Mouse (Mus musculus) lung, embryonic 16.5 days (tissue): Measurements from ENCODE around the gene Abca1. TPM values are rescaled to one million over a fixed set of nuclear protein-coding genes. Genes with fewer than 3 reads are reported as not detected.
A peak's percentile ranks its signal among the peaks of the same experiment; 100 is the strongest.

Source experiments
- ATAC-seq: fragments of 200-750 bp; cut with Nextera tagmentation; 2 replicates; pipeline ENCODE4 v1.8.0; 2017; ENCODE audit warnings: low read depth, mild to moderate bottlenecking, moderate library complexity
- H3K27ac ChIP-seq: fragments of 300-500 bp; sonication (generic); 2 replicates; pipeline ENCODE4 v1.5.1; 2014; ENCODE audit warnings: mild to moderate bottlenecking, control low read depth, low read length
- H3K27me3 ChIP-seq: fragments of 300-500 bp; sonication (generic); 2 replicates; pipeline ENCODE4 v1.6.1; 2014; ENCODE audit warnings: low read depth, low read length, mixed read lengths; ENCODE audit not compliant: control insufficient read depth, insufficient read depth
- H3K36me3 ChIP-seq: fragments of 300-500 bp; sonication (generic); 2 replicates; pipeline ENCODE4 v1.6.1; 2014; ENCODE audit warnings: low read length; ENCODE audit not compliant: control insufficient read depth, insufficient read depth
- H3K4me1 ChIP-seq: fragments of 300-500 bp; sonication (generic); replicated peaks from 2 replicates; pipeline ENCODE4 v1.6.1; 2014; ENCODE audit warnings: low read length, mixed read lengths; ENCODE audit not compliant: control insufficient read depth, insufficient read depth
- H3K4me2 ChIP-seq: fragments of 300-500 bp; sonication (generic); 2 replicates; pipeline ENCODE4 v1.6.1; 2014; ENCODE audit warnings: low read depth, low read length, control low read depth
- H3K4me3 ChIP-seq: fragments of 300-500 bp; sonication (generic); 2 replicates; pipeline ENCODE4 v1.5.1; 2014; ENCODE audit warnings: mild to moderate bottlenecking, low read length, control low read depth
- H3K9ac ChIP-seq: fragments of 300-500 bp; sonication (generic); 2 replicates; pipeline ENCODE4 v1.6.1; 2014; ENCODE audit warnings: low read length, control low read depth
- H3K9me3 ChIP-seq: fragments of 300-500 bp; sonication (generic); 2 replicates; pipeline ENCODE4 v1.6.1; 2016; ENCODE audit warnings: low read length; ENCODE audit not compliant: control insufficient read depth
- WGBS: fragments of 180-500 bp; shearing (Covaris S2); extraction: QIAGEN DNeasy Blood & Tissue Kit; methylation state at CpG from one replicate; pipeline ENCODE4 v1.1.7; 2014; 5-methylcytosine and 5-hydroxymethylcytosine counted together
- polyA plus RNA-seq: library from polyadenylated mRNA; unstranded; fragments of >200 nt; fragmentation: Nextera tagmentation; extraction: Ambion mirVana; gene quantifications from 2 replicates; pipeline ENCODE4 v1.2.1, GENCODE M21; 2015

Abca1 gene
- polyA plus RNA-seq, 1 experiment from 2014 or later = 9.8 TPM

- ATAC-seq = no peak
- H3K4me2 ChIP-seq = no peak overlapping the region
- H3K27me3 ChIP-seq = no peaks in the 10 kb centered on the region
- WGBS = 51% methylated on average over 9 of the region's 9 CpGs
- H3K27ac ChIP-seq = peak overlapping the region; percentile 69; the same call in 1 of the 2 replicates
- peaks cover 20% of the 10 kb centered on the region for H3K4me1 ChIP-seq
- H3K9ac ChIP-seq = no peak overlapping the region
- H3K9me3 ChIP-seq = no peaks in the 10 kb centered on the region
- H3K36me3 ChIP-seq = peaks cover 4% of the 10 kb centered on the region
- H3K4me3 ChIP-seq = no peak overlapping the region
Measured at GRCm38 (mm10) chr4:53109381-53109928, 50.2 kb downstream of the Abca1 start.

DNA sequence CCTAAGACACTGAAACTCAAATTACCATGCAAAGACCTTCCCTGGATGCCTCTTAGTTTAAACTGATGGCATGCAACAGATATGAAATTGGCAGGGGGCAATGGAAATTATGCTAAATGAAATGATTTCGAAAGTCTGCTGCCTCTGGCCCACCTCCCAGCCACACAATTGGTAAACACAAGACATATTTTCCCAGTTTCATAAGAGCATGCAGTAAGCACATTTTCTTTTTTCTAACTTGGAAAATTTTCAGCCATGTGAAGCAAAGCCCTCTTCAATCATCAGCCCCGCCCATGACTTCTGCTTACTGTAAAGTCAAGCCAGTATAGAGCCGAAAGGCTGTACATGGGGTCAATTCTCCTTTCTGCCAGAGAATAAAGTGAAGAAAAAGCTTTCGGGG is 51.5 kb downstream of the Abca1 start:
- 45% methylated on average over 4 of the region's 4 CpGs for whole genome bisulfite sequencing
- H3K27ac ChIP-seq = peak overlapping the region; percentile 84
- peak; percentile 67 for ATAC-seq

GRCm38 (mm10) chr4:53106732-53107131 is 53.0 kb downstream of the Abca1 start:
- Histone ChIP-seq H3K9ac (no peak overlapping the region), H3K36me3 (no peaks in the 10 kb centered on the region; the same call in 1 of the 2 replicates), H3K27me3 (no peaks in the 10 kb centered on the region), H3K27ac (no peak overlapping the region), H3K4me2 (no peak overlapping the region), H3K4me3 (no peak overlapping the region), H3K9me3 (no peaks in the 10 kb centered on the region), H3K4me1 (peaks cover 23% of the 10 kb centered on the region)
- ATAC-seq = no peak
- 93% methylated on average over 5 of the region's 5 CpGs for WGBS

More for the DNA sequence above, 51.5 kb downstream of the Abca1 start:
- no peak overlapping the region for H3K4me3 ChIP-seq
- no peaks in the 10 kb centered on the region for H3K9me3 ChIP-seq
- H3K9ac ChIP-seq = no peak overlapping the region
- H3K27me3 ChIP-seq = no peaks in the 10 kb centered on the region
- peaks cover 25% of the 10 kb centered on the region for H3K4me1 ChIP-seq
- H3K36me3 ChIP-seq = peaks cover under 1% of the 10 kb centered on the region
- H3K4me2 ChIP-seq = no peak overlapping the region

DNA sequence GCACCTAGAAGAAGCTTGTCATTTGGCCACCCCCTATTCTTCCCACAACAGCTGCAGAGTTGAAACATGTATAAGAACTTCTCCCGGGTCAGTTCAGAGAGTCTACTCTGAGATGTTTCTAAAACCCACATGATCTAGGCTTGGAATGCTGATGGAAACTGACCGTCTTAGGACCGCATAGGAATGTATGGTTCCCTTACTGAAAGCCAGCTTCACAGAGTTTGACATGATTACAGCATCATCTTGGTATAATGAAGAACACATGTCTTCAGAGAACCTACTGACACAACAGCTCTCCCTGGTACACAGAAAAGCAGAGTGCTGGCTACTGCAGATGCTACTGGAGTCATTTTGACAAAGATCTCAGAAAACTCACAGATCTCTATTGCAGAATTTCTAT is 53.6 kb downstream of the Abca1 start:
- Histone ChIP-seq H3K27ac (no peak overlapping the region), H3K9me3 (no peaks in the 10 kb centered on the region), H3K9ac (no peak overlapping the region), H3K4me3 (no peak overlapping the region), H3K27me3 (no peaks in the 10 kb centered on the region), H3K36me3 (no peaks in the 10 kb centered on the region; the same call in 1 of the 2 replicates), H3K4me2 (no peak overlapping the region), H3K4me1 (peaks cover 18% of the 10 kb centered on the region)
- 87% methylated on average over 3 of the region's 3 CpGs for WGBS
- ATAC-seq = no peak

GRCm38 (mm10) chr4:53104634-53105033 is 55.1 kb downstream of the Abca1 start:
- Histone ChIP-seq H3K4me2 (no peak overlapping the region), H3K9ac (no peak overlapping the region), H3K36me3 (no peaks in the 10 kb centered on the region; the same call in 1 of the 2 replicates), H3K4me3 (no peak overlapping the region), H3K9me3 (no peaks in the 10 kb centered on the region), H3K27ac (no peak overlapping the region), H3K27me3 (no peaks in the 10 kb centered on the region), H3K4me1 (peaks cover 11% of the 10 kb centered on the region)
- no peak for ATAC-seq
- WGBS = 86% methylated on average over 3 of the region's 3 CpGs

GRCm38 (mm10) chr4:53102529-53102928 is 57.2 kb downstream of the Abca1 start:
- H3K4me3 ChIP-seq = no peak overlapping the region
- no peaks in the 10 kb centered on the region for H3K27me3 ChIP-seq
- 59% methylated on average over 7 of the region's 7 CpGs for WGBS
- H3K27ac ChIP-seq = no peak overlapping the region
- no peak for ATAC-seq
- peaks cover 3% of the 10 kb centered on the region for H3K36me3 ChIP-seq
- H3K4me2 ChIP-seq = no peak overlapping the region
- no peak overlapping the region for H3K9ac ChIP-seq
- H3K4me1 ChIP-seq = peaks cover 6% of the 10 kb centered on the region
- H3K9me3 ChIP-seq = no peaks in the 10 kb centered on the region

DNA sequence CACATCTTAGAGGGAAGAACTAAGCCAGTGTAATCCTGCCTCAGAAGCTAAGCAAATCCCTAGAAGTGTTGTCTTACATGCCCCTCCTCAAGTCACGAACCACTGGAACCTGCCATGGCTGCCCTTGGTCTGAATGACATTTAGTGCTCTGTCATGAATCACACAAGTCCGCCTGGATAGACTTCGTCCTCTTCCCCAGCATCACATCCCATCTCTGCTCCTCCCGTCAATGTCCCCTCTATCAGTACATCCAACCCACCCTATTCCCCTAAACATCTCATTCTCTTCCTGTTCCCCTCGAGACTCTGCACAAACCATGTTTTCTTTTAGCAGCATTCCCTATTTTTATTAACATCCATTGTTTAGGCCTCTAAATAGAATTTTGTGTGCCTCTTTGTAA is 58.4 kb downstream of the Abca1 start:
- no peaks in the 10 kb centered on the region for H3K9me3 ChIP-seq

DNA sequence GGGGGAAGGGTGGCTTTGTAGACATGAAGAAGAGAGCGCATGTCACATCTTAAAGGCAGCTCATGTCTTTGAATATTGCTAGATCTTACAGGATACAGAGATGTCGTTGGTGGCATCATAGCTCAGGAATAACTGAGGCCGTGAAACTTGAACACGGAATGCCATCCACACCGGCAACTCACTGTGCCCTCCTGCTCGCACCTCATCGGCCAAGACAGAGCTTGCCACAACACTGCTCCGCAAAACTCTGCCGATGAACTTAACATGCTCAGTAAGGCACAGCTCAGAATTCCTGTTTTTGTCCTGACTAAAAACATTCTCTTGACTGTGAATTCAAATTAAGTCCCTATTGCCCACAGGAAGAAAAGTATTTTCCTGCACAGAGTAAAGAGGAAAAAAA is 59.2 kb downstream of the Abca1 start:
- Histone ChIP-seq H3K27ac (no peak overlapping the region), H3K4me1 (peaks cover 6% of the 10 kb centered on the region), H3K9me3 (no peaks in the 10 kb centered on the region), H3K36me3 (peaks cover 3% of the 10 kb centered on the region), H3K9ac (no peak overlapping the region), H3K27me3 (no peaks in the 10 kb centered on the region), H3K4me3 (no peak overlapping the region), H3K4me2 (no peak overlapping the region)
- no peak for ATAC-seq
- WGBS = 88% methylated on average over 9 of the region's 9 CpGs

More for the DNA sequence above, 58.4 kb downstream of the Abca1 start:
- Histone ChIP-seq H3K27me3 (no peaks in the 10 kb centered on the region), H3K36me3 (peaks cover 3% of the 10 kb centered on the region), H3K4me1 (peaks cover 6% of the 10 kb centered on the region), H3K27ac (no peak overlapping the region), H3K9ac (no peak overlapping the region), H3K4me3 (no peak overlapping the region), H3K4me2 (no peak overlapping the region)
- WGBS = 76% methylated on average over 5 of the region's 5 CpGs
- ATAC-seq = no peak

GRCm38 (mm10) chr4:53094850-53095249 is 64.8 kb downstream of the Abca1 start:
- no peaks in the 10 kb centered on the region for H3K27me3 ChIP-seq
- H3K27ac ChIP-seq = no peak overlapping the region
- WGBS = 89% methylated on average over 4 of the region's 4 CpGs
- no peaks in the 10 kb centered on the region for H3K9me3 ChIP-seq
- no peak overlapping the region for H3K4me2 ChIP-seq
- peaks cover 13% of the 10 kb centered on the region for H3K36me3 ChIP-seq
- H3K4me3 ChIP-seq = no peak overlapping the region
- no peak overlapping the region for H3K9ac ChIP-seq
- no peak for ATAC-seq
- H3K4me1 ChIP-seq = no peaks in the 10 kb centered on the region

DNA sequence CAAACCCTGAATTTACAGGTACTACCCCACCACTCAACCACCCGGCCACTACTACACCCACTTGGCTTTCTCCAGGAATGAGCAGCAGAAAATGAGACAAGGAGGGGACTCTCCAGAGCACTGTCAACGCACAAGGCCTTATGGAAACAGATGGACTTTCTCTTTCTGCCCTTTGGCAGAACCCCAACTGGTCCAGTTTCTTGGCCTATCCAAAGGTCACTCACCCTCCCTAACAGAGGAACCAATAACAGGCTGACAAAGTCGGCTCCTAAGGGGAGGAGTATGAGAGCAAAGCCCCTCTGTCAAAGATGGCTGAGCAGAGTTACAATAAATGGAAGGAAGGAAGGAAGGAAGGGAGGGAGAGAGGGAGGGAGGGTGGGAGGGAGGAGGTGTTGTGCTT is 65.4 kb downstream of the Abca1 start:
- Histone ChIP-seq H3K27me3 (no peaks in the 10 kb centered on the region), H3K4me2 (no peak overlapping the region), H3K9ac (no peak overlapping the region), H3K27ac (no peak overlapping the region), H3K4me3 (no peak overlapping the region), H3K36me3 (peaks cover 16% of the 10 kb centered on the region), H3K9me3 (no peaks in the 10 kb centered on the region), H3K4me1 (0 out of 2 replicates have a peak, but pooled peaks cover 2% of the 10 kb centered on the region)
- ATAC-seq = peak; percentile 65
- 52% methylated on average over 3 of the region's 3 CpGs for WGBS
